Comparison of ENCODE assay signal across 8 mouse cellular contexts in the genomic region with DNA sequence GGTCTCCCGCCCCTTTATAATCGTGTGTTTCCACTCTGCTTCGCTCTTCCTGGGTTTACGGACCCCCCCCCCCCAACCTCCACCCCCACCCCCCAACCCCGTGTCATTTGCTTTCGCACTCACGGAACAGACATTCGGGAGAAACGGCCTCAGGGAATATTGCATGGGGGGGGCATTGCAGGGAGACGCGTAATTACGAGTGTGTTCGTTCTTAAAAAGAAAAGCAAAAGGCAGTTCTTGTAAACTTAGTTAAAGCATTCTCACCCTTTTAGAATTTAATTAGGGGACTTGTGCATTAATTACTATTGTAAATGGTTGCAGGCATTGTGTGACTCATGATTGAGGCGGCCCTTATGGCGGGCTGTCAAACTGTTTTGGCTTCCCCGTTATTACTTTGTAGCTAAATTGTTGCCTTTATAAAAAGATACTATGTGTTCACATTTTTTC. TPM values are rescaled to one million over a fixed set of nuclear protein-coding genes. Genes with fewer than 3 reads are reported as not detected.
DNase-seq lines count a peak whose midpoint lies in the region; ATAC-seq and TF ChIP-seq lines count a peak whose summit lies in the region.

No protein-coding gene starts in this region.

- peaks cover 46% of the 10 kb centered on the region for H3K4me1 ChIP-seq in neural tube, embryonic 13.5 days (replicated peaks)

- peak overlapping the region; percentile 98 for H3K27ac ChIP-seq in neural tube, embryonic 13.5 days (replicated peaks)

- no peak overlapping the region for H3ac ChIP-seq in C2C12 (ENCODE audit: control insufficient read depth, insufficient read length, low read depth)

- WGBS in neural tube, embryonic 13.5 days: under 1% methylated on average over 16 of the region's 16 CpGs

- peaks cover 37% of the 10 kb centered on the region for H3K36me3 ChIP-seq in C2C12 (ENCODE audit: control insufficient read depth, insufficient read depth)
- H3K36me3 ChIP-seq in neural tube, embryonic 13.5 days: peaks cover 7% of the 10 kb centered on the region; the same call in 1 of the 2 replicates

- H3K4me3 ChIP-seq in C2C12 (ENCODE audit: insufficient read depth, poor library complexity, severe bottlenecking): peak overlapping the region; percentile 80
- peak overlapping the region; percentile 88 for H3K4me3 ChIP-seq in neural tube, embryonic 13.5 days

- intact Hi-C loops in heart, postnatal 10 days (cut with DNase I): loop anchor here (5.0 kb wide), 3 partner anchors 38 to 152 kb away; no protein-coding TSS in a partner anchor

- 0 out of 2 replicates have a peak, but pooled peaks have one; percentile 13 for ATAC-seq in neural tube, embryonic 13.5 days (ENCODE audit: low read depth)

- TF ChIP-seq CTCF in C2C12 (IDR thresholded peaks at IDR 0.05; ENCODE audit: control insufficient read depth, insufficient read depth, insufficient read length): no peak

- peak; percentile 19 for DNase-seq in gastrocnemius, postnatal 10 days
- DNase-seq in gastrocnemius, adult 8-10 months (ENCODE audit: low spot score in 2 of 2): no peak
- peak; percentile 36 to 52 for DNase-seq in cerebellum, postnatal 10 days
- peak; percentile 40 to 55 for DNase-seq in heart, postnatal 10 days
- DNase-seq in layer of hippocampus, adult 9-11 months: peak; percentile 51
- no peak for DNase-seq in gastrocnemius, adult 18-20 months (ENCODE audit: low spot score)

- peaks cover 60% of the 10 kb centered on the region for H3K79me2 ChIP-seq in C2C12 (ENCODE audit: control insufficient read depth, insufficient read depth)

- no peaks in the 10 kb centered on the region for H3K27me3 ChIP-seq in C2C12 (ENCODE audit: control insufficient read depth, insufficient read depth, insufficient read length)
- no peaks in the 10 kb centered on the region for H3K27me3 ChIP-seq in neural tube, embryonic 13.5 days

- H3K9ac ChIP-seq in neural tube, embryonic 13.5 days: peak overlapping the region; percentile 98

- no peaks in the 10 kb centered on the region for H3K9me3 ChIP-seq in neural tube, embryonic 13.5 days

- peaks cover 50% of the 10 kb centered on the region for H3K79me3 ChIP-seq in C2C12 (ENCODE audit: low read depth)

- H3K4me2 ChIP-seq in neural tube, embryonic 13.5 days: peak overlapping the region; percentile 69

TF ChIP-seq in C2C12, 6 proteins besides CTCF, POLR2A, EP300 and RAD21:
- no peak for TF ChIP-seq MYOD1 (IDR thresholded peaks at IDR 0.05; ENCODE audit: control insufficient read depth, insufficient read length, low read depth)
- no peak for TF ChIP-seq CEBPB (IDR thresholded peaks at IDR 0.05; ENCODE audit: low read depth)
- TF ChIP-seq FOSL1 (IDR thresholded peaks at IDR 0.05; ENCODE audit: insufficient read depth, low read length, poor library complexity, severe bottlenecking): no peak
- no peak for TF ChIP-seq USF1 (IDR thresholded peaks at IDR 0.05; ENCODE audit: low read depth)
- TF ChIP-seq MAX (IDR thresholded peaks at IDR 0.05): no peak
- TF ChIP-seq MYOG (IDR thresholded peaks at IDR 0.05; ENCODE audit: control insufficient read depth, extremely low read depth, insufficient read length): no peak

RNA-seq across cellular contexts. Expression of gene Tnrc6a, which starts 1.1 kb away (rescaled TPM):
- 10 to 100 TPM; 21.9 to 36.0 TPM for total RNA-seq in gastrocnemius, postnatal 10 days (2021)
- 10 to 100 TPM; 20.4 to 26.6 (median 22.1) TPM for total RNA-seq in gastrocnemius, adult 8-10 months (2022)
- polyA plus RNA-seq in C2C12 (2012; fragmentation: generic; extraction: Trizol): 15.8 TPM
- total RNA-seq in heart, postnatal 10 days (2021): 10 to 100 TPM; 38.5 to 47.3 TPM
- 43.0 and 47.1 TPM in 2 replicates for polyA plus RNA-seq in neural tube, embryonic 13.5 days (2015; fragmentation: Nextera tagmentation; extraction: Ambion mirVana)
- 10 to 100 TPM; 20.7 to 22.3 TPM for total RNA-seq in gastrocnemius, adult 18-20 months (2021)

Comparison
In these comparisons a context has a peak if more than half of its experiments do, and no peak if none do; other contexts are left out.
1. DNase-seq: peak in gastrocnemius, postnatal 10 days (single experiment), cerebellum, postnatal 10 days (2 of 2), heart, postnatal 10 days (2 of 2) and layer of hippocampus, adult 9-11 months (single experiment); none in gastrocnemius, adult 8-10 months (0 of 2) and gastrocnemius, adult 18-20 months (single experiment).